Comparison of ENCODE assay signal across 8 mouse cellular contexts in genomic region chr14:61681708-61682701, GRCm38 (mm10).
DNase-seq lines count a peak whose midpoint lies in the region; ATAC-seq and TF ChIP-seq lines count a peak whose summit lies in the region.

No protein-coding gene starts in this region.

- H3K27ac ChIP-seq in heart, embryonic 12.5 days (ENCODE audit: poor library complexity, severe bottlenecking) = peak overlapping the region; percentile 98
- H3K27ac ChIP-seq in kidney, postnatal 0 days = peak overlapping the region; percentile 98
- H3K27ac ChIP-seq in liver, embryonic 11.5 days (ENCODE audit: low read depth, low read length) = peak overlapping the region; percentile 97
- peak overlapping the region; percentile 96 for H3K27ac ChIP-seq in stomach, embryonic 14.5 days (ENCODE audit: low read length)

- H3K4me1 ChIP-seq in erythroblast, embryonic 14.5 days (ENCODE audit: control insufficient read depth) = peaks cover 66% of the 10 kb centered on the region
- peaks cover 34% of the 10 kb centered on the region for H3K4me1 ChIP-seq in heart, embryonic 12.5 days (replicated peaks)
- H3K4me1 ChIP-seq in kidney, postnatal 0 days (replicated peaks; ENCODE audit: insufficient read depth, low read length) = peaks cover 25% of the 10 kb centered on the region; the same call in 1 of the 2 replicates
- H3K4me1 ChIP-seq in liver, embryonic 11.5 days (replicated peaks; ENCODE audit: control insufficient read depth, insufficient read depth, low read length) = peaks cover 17% of the 10 kb centered on the region
- H3K4me1 ChIP-seq in stomach, embryonic 14.5 days (ENCODE audit: control insufficient read depth, insufficient read depth, low read length) = peaks cover 6% of the 10 kb centered on the region

- peaks cover 19% of the 10 kb centered on the region; the same call in 1 of the 2 replicates for H3K9me3 ChIP-seq in erythroblast, embryonic 14.5 days (ENCODE audit: control insufficient read depth, low read length)
- no peaks in the 10 kb centered on the region for H3K9me3 ChIP-seq in heart, embryonic 12.5 days (replicated peaks)
- no peaks in the 10 kb centered on the region for H3K9me3 ChIP-seq in kidney, postnatal 0 days (replicated peaks; ENCODE audit: low read length)
- H3K9me3 ChIP-seq in liver, embryonic 11.5 days (ENCODE audit: control insufficient read depth, low read length) = no peaks in the 10 kb centered on the region
- H3K9me3 ChIP-seq in stomach, embryonic 14.5 days (ENCODE audit: control insufficient read depth, low read depth, low read length) = no peaks in the 10 kb centered on the region

- DNase-seq in CD4-positive helper T cell, adult 2 months (ENCODE audit: low read depth, low spot score) = peak; percentile 93
- peak; percentile 97 for DNase-seq in brain, embryonic 14.5 days (ENCODE audit: low read depth)
- peak; percentile 83 for DNase-seq in kidney, postnatal 0 days (ENCODE audit: low spot score)
- no peak for DNase-seq in liver, embryonic 11.5 days (ENCODE audit: low spot score)

- peak; percentile 82 for ATAC-seq in heart, embryonic 12.5 days (ENCODE audit: insufficient number of reproducible peaks, low FRiP score)
- ATAC-seq in kidney, postnatal 0 days (replicated peaks; ENCODE audit: low FRiP score, low read depth) = peak; percentile 78
- peak; percentile 79 for ATAC-seq in liver, embryonic 11.5 days (replicated peaks; ENCODE audit: low FRiP score)
- peak; percentile 79 for ATAC-seq in stomach, embryonic 14.5 days (ENCODE audit: insufficient number of reproducible peaks, insufficient read depth, low FRiP score, low read depth)

- WGBS in heart, embryonic 12.5 days = under 1% methylated on average over 86 of the region's 90 CpGs
- WGBS in kidney, postnatal 0 days = under 1% methylated on average over 81 of the region's 90 CpGs
- WGBS in liver, embryonic 11.5 days = 1% methylated on average over 88 of the region's 90 CpGs
- under 1% methylated on average over 84 of the region's 90 CpGs for WGBS in stomach, embryonic 14.5 days

- peak overlapping the region; percentile 96 for H3K4me3 ChIP-seq in erythroblast, embryonic 14.5 days (replicated peaks)
- H3K4me3 ChIP-seq in heart, embryonic 12.5 days = peak overlapping the region; percentile 81
- peak overlapping the region; percentile 58 for H3K4me3 ChIP-seq in kidney, postnatal 0 days (replicated peaks; ENCODE audit: low read depth, low read length)
- H3K4me3 ChIP-seq in liver, embryonic 11.5 days (ENCODE audit: low read depth, low read length) = peak overlapping the region; percentile 85
- peak overlapping the region; percentile 74 for H3K4me3 ChIP-seq in myocyte
- peak overlapping the region; percentile 78 for H3K4me3 ChIP-seq in stomach, embryonic 14.5 days (ENCODE audit: low read depth, low read length)

- H3K9ac ChIP-seq in heart, embryonic 12.5 days = peak overlapping the region; percentile 94
- peak overlapping the region; percentile 89 for H3K9ac ChIP-seq in kidney, postnatal 0 days (ENCODE audit: low read depth, low read length)
- peak overlapping the region; percentile 83 for H3K9ac ChIP-seq in liver, embryonic 11.5 days (ENCODE audit: low read depth, low read length)
- peak overlapping the region; percentile 65 for H3K9ac ChIP-seq in stomach, embryonic 14.5 days (replicated peaks; ENCODE audit: low read depth, low read length)

- peaks cover 24% of the 10 kb centered on the region for H3K36me3 ChIP-seq in erythroblast, embryonic 14.5 days (ENCODE audit: control insufficient read depth)
- no peaks in the 10 kb centered on the region for H3K36me3 ChIP-seq in heart, embryonic 12.5 days
- H3K36me3 ChIP-seq in kidney, postnatal 0 days (ENCODE audit: insufficient read depth, low read length) = no peaks in the 10 kb centered on the region
- H3K36me3 ChIP-seq in liver, embryonic 11.5 days (ENCODE audit: control insufficient read depth, insufficient read depth, low read length) = no peaks in the 10 kb centered on the region
- H3K36me3 ChIP-seq in myocyte (ENCODE audit: control insufficient read depth, insufficient read depth) = no peaks in the 10 kb centered on the region
- H3K36me3 ChIP-seq in stomach, embryonic 14.5 days (ENCODE audit: control insufficient read depth, insufficient read depth, low read length) = no peaks in the 10 kb centered on the region

- H3K27me3 ChIP-seq in erythroblast, embryonic 14.5 days (ENCODE audit: control insufficient read depth) = peaks cover 42% of the 10 kb centered on the region
- 0 out of 2 replicates have a peak, but pooled peaks cover 6% of the 10 kb centered on the region for H3K27me3 ChIP-seq in heart, embryonic 12.5 days (replicated peaks)
- no peaks in the 10 kb centered on the region for H3K27me3 ChIP-seq in kidney, postnatal 0 days (ENCODE audit: insufficient read depth, low read length)
- H3K27me3 ChIP-seq in liver, embryonic 11.5 days (replicated peaks; ENCODE audit: control insufficient read depth, insufficient read depth, low read length) = peaks cover 30% of the 10 kb centered on the region
- no peaks in the 10 kb centered on the region for H3K27me3 ChIP-seq in myocyte (ENCODE audit: control insufficient read depth, insufficient read depth, insufficient read length)
- H3K27me3 ChIP-seq in stomach, embryonic 14.5 days (ENCODE audit: control insufficient read depth, insufficient read depth, low read length) = peaks cover 10% of the 10 kb centered on the region

- TF ChIP-seq CTCF in brain, embryonic 14.5 days (IDR thresholded peaks at IDR 0.05; ENCODE audit: borderline replicate concordance, extremely low read depth, insufficient read depth, insufficient read length) = no peak
- TF ChIP-seq CTCF in kidney, postnatal 0 days (IDR thresholded peaks at IDR 0.05; ENCODE audit: low read depth) = no peak

- TF ChIP-seq POLR2A in brain, embryonic 14.5 days (IDR thresholded peaks at IDR 0.05; ENCODE audit: borderline replicate concordance, extremely low read depth, insufficient read depth, insufficient read length, poor library complexity, severe bottlenecking) = peak; percentile 54
- TF ChIP-seq POLR2A in myocyte (IDR thresholded peaks at IDR 0.05; ENCODE audit: insufficient read length, low read depth) = peak; percentile 72

- H3ac ChIP-seq in myocyte (ENCODE audit: control insufficient read depth, insufficient read length) = peak overlapping the region; percentile 58

- peaks cover 36% of the 10 kb centered on the region for H3K79me2 ChIP-seq in myocyte (ENCODE audit: control insufficient read depth, insufficient read depth)

- peak overlapping the region; percentile 85 for H3K4me2 ChIP-seq in heart, embryonic 12.5 days
- H3K4me2 ChIP-seq in kidney, postnatal 0 days (ENCODE audit: low read length) = peak overlapping the region; percentile 98
- H3K4me2 ChIP-seq in liver, embryonic 11.5 days = peak overlapping the region; percentile 95
- peak overlapping the region; percentile 65 for H3K4me2 ChIP-seq in myocyte (ENCODE audit: low read depth)
- peak overlapping the region; percentile 92 for H3K4me2 ChIP-seq in stomach, embryonic 14.5 days (replicated peaks; ENCODE audit: low read depth, low read length)

TF ChIP-seq in myocyte, 11 proteins besides CTCF, POLR2A, EP300 and RAD21:
- no peak for TF ChIP-seq E2F4 (IDR thresholded peaks at IDR 0.05; ENCODE audit: insufficient read depth)
- no peak for TF ChIP-seq SRF (IDR thresholded peaks at IDR 0.05; ENCODE audit: control insufficient read depth, insufficient read length, low read depth)
- no peak for TF ChIP-seq TCF12 (IDR thresholded peaks at IDR 0.05; ENCODE audit: insufficient read depth, poor library complexity, severe bottlenecking)
- TF ChIP-seq POLR2AphosphoS2 (IDR thresholded peaks at IDR 0.05; ENCODE audit: insufficient read length, low read depth) = no peak
- peak in 1 of 3 experiments; percentile 28 for TF ChIP-seq MYOG (IDR thresholded peaks at IDR 0.05; ENCODE audit: control insufficient read depth in 1 of 3, insufficient read depth in 1 of 3, insufficient read length in 2 of 3, low read depth in 2 of 3)
- no peak for TF ChIP-seq REST (IDR thresholded peaks at IDR 0.05; ENCODE audit: insufficient read depth, insufficient read length)
- peak in 1 of 3 experiments; percentile 6 for TF ChIP-seq MYOD1 (IDR thresholded peaks at IDR 0.05; ENCODE audit: control insufficient read depth in 1 of 3, insufficient read length in 2 of 3, low read depth in 2 of 3)
- TF ChIP-seq CEBPB (IDR thresholded peaks at IDR 0.05; ENCODE audit: insufficient read depth, poor library complexity, severe bottlenecking) = peak; percentile 73
- TF ChIP-seq MAX (IDR thresholded peaks at IDR 0.05; ENCODE audit: low read depth) = no peak
- TF ChIP-seq TCF3 (IDR thresholded peaks at IDR 0.05; ENCODE audit: insufficient read length, low read depth) = no peak
- TF ChIP-seq USF1 (IDR thresholded peaks at IDR 0.05; ENCODE audit: low read depth) = peak; percentile 75
TF ChIP-seq in myocyte: peak in this region for 4.
